Mouse (Mus musculus): ENCODE measurements around the gene Rundc3a. TPM values are rescaled to one million over a fixed set of nuclear protein-coding genes. Genes with fewer than 3 reads are reported as not detected.
"Not testable (repeated sequence)": the region's sequence is repeated elsewhere in the genome, so short reads cannot be mapped to it uniquely, and the experiment has no call there.

The Rundc3a gene
- total RNA-seq (2014; fragmentation: Nextera tagmentation) = not detected in 2 replicates
- not detected in 2 replicates for total RNA-seq (2017)

GRCm38 (mm10) chr11:102393238-102393634, at the start of gene Rundc3a:
Gene Rundc3a, plus strand, starts transcription at chr11:102393403.
- peak; percentile 87 for ATAC-seq (replicated peaks; ENCODE audit: poor library complexity, severe bottlenecking)

GRCm38 (mm10) chr11:102344458-102344857, 48.7 kb upstream of the Rundc3a start:
- no peak for ATAC-seq (replicated peaks; ENCODE audit: poor library complexity, severe bottlenecking)

- ATAC-seq (replicated peaks; ENCODE audit: poor library complexity, severe bottlenecking) = no peak
Observed at GRCm38 (mm10) chr11:102346926-102347325, 46.3 kb upstream of the Rundc3a start.

GRCm38 (mm10) chr11:102347683-102348082, 45.5 kb upstream of the Rundc3a start:
- no peak for ATAC-seq (replicated peaks; ENCODE audit: poor library complexity, severe bottlenecking)

GRCm38 (mm10) chr11:102348101-102348585, 45.1 kb upstream of the Rundc3a start:
- ATAC-seq (replicated peaks; ENCODE audit: poor library complexity, severe bottlenecking) = no peak

GRCm38 (mm10) chr11:102348771-102349170, 44.4 kb upstream of the Rundc3a start:
- no peak for ATAC-seq (replicated peaks; ENCODE audit: poor library complexity, severe bottlenecking)

- no peak for ATAC-seq (replicated peaks; ENCODE audit: poor library complexity, severe bottlenecking)
Observed at GRCm38 (mm10) chr11:102349189-102349954, 43.8 kb upstream of the Rundc3a start.

- ATAC-seq (replicated peaks; ENCODE audit: poor library complexity, severe bottlenecking) = no peak
Observed at GRCm38 (mm10) chr11:102350416-102350815, 42.8 kb upstream of the Rundc3a start.

- no peak for ATAC-seq (replicated peaks; ENCODE audit: poor library complexity, severe bottlenecking)
Observed at GRCm38 (mm10) chr11:102350981-102351523, 42.2 kb upstream of the Rundc3a start.

- ATAC-seq (replicated peaks; ENCODE audit: poor library complexity, severe bottlenecking) = no peak
Observed at GRCm38 (mm10) chr11:102352378-102352777, 40.8 kb upstream of the Rundc3a start.

GRCm38 (mm10) chr11:102353021-102353431, 40.2 kb upstream of the Rundc3a start:
- ATAC-seq (replicated peaks; ENCODE audit: poor library complexity, severe bottlenecking) = no peak

GRCm38 (mm10) chr11:102355501-102355900, 37.7 kb upstream of the Rundc3a start:
- no peak for ATAC-seq (replicated peaks; ENCODE audit: poor library complexity, severe bottlenecking)

GRCm38 (mm10) chr11:102356190-102356589, 37.0 kb upstream of the Rundc3a start:
- ATAC-seq (replicated peaks; ENCODE audit: poor library complexity, severe bottlenecking) = no peak

- no peak for ATAC-seq (replicated peaks; ENCODE audit: poor library complexity, severe bottlenecking)
Observed at GRCm38 (mm10) chr11:102356636-102357350, 36.4 kb upstream of the Rundc3a start.

GRCm38 (mm10) chr11:102358365-102358764, 34.8 kb upstream of the Rundc3a start:
- no peak for ATAC-seq (replicated peaks; ENCODE audit: poor library complexity, severe bottlenecking)

- ATAC-seq (replicated peaks; ENCODE audit: poor library complexity, severe bottlenecking) = no peak
Observed at GRCm38 (mm10) chr11:102361776-102362495, 31.3 kb upstream of the Rundc3a start.

GRCm38 (mm10) chr11:102363623-102364022, 29.6 kb upstream of the Rundc3a start:
- ATAC-seq (replicated peaks; ENCODE audit: poor library complexity, severe bottlenecking) = no peak

- no peak for ATAC-seq (replicated peaks; ENCODE audit: poor library complexity, severe bottlenecking)
Observed at GRCm38 (mm10) chr11:102364570-102365371, 28.4 kb upstream of the Rundc3a start.

GRCm38 (mm10) chr11:102365699-102366098, 27.5 kb upstream of the Rundc3a start:
- no peak for ATAC-seq (replicated peaks; ENCODE audit: poor library complexity, severe bottlenecking)

- ATAC-seq (replicated peaks; ENCODE audit: poor library complexity, severe bottlenecking) = not testable (repeated sequence)
Observed at GRCm38 (mm10) chr11:102366103-102366502, 27.1 kb upstream of the Rundc3a start, which contains the start of gene Slc4a1. Gene Slc4a1, minus strand, starts transcription at chr11:102366203.
